Mouse (Mus musculus) T-cell, adult 2 months (primary cell): ENCODE results near the gene Zfp990.
"Not testable (repeated sequence)": the region's sequence is repeated elsewhere in the genome, so short reads cannot be mapped to it uniquely, and the experiment has no call there.

Source experiments
- DNase-seq: peaks from one replicate; pipeline ENCODE4 v3.0.0; 2022; ENCODE audit warnings: low spot score

The Zfp990 gene

GRCm38 (mm10) chr4:145586046-145586445 lies 75.5 kb downstream of the Zfp990 start:
- DNase-seq: not testable (repeated sequence)
